Mouse (Mus musculus) hindbrain, embryonic 11.5 days (tissue): Measurements from ENCODE around the gene Pigs. TPM values are rescaled to one million over a fixed set of nuclear protein-coding genes. Genes with fewer than 3 reads are reported as not detected.

Experiments
- ATAC-seq: fragments of 200-750 bp; cut with Nextera tagmentation; 2 replicates; pipeline ENCODE4 v1.8.0; 2017; ENCODE audit warnings: mild to moderate bottlenecking, moderate TSS enrichment, moderate library complexity; ENCODE audit not compliant: low FRiP score
- DNase-seq: peaks from one replicate; pipeline ENCODE4 v3.0.0-alpha.2; 2015; ENCODE audit warnings: low spot score
- H3K27ac ChIP-seq: fragments of 300-500 bp; sonication (generic); 2 replicates; pipeline ENCODE4 v1.5.1; 2014; ENCODE audit warnings: mild to moderate bottlenecking, low read depth, low read length
- H3K27me3 ChIP-seq: fragments of 300-500 bp; sonication (generic); 2 replicates; pipeline ENCODE4 v1.6.1; 2014; ENCODE audit warnings: mild to moderate bottlenecking, low read length, moderate library complexity, mixed read lengths; ENCODE audit not compliant: control insufficient read depth, insufficient read depth
- H3K36me3 ChIP-seq: fragments of 300-500 bp; sonication (generic); 2 replicates; pipeline ENCODE4 v1.6.1; 2014; ENCODE audit warnings: mild to moderate bottlenecking, low read length, moderate library complexity, mixed read lengths; ENCODE audit not compliant: control insufficient read depth, insufficient read depth
- H3K4me1 ChIP-seq: fragments of 300-500 bp; sonication (generic); replicated peaks from 2 replicates; pipeline ENCODE4 v1.6.1; 2014; ENCODE audit warnings: low read length, mixed read lengths; ENCODE audit not compliant: control insufficient read depth, insufficient read depth
- H3K4me2 ChIP-seq: fragments of 300-500 bp; sonication (generic); replicated peaks from 2 replicates; pipeline ENCODE4 v1.6.1; 2014; ENCODE audit warnings: mild to moderate bottlenecking, low read depth, low read length
- H3K4me3 ChIP-seq: fragments of 300-500 bp; sonication (generic); 2 replicates; pipeline ENCODE4 v1.5.1; 2014; ENCODE audit warnings: low read depth, low read length
- H3K9ac ChIP-seq: fragments of 300-500 bp; sonication (generic); 2 replicates; pipeline ENCODE4 v1.6.1; 2014; ENCODE audit warnings: low read depth, low read length
- H3K9me3 ChIP-seq: fragments of 300-500 bp; sonication (generic); 2 replicates; pipeline ENCODE4 v1.6.1; 2016; ENCODE audit warnings: low read length; ENCODE audit not compliant: control insufficient read depth
- WGBS: fragments of 180-500 bp; shearing (Covaris S2); extraction: QIAGEN DNeasy Blood & Tissue Kit; methylation state at CpG from one replicate; pipeline ENCODE4 v1.1.7; 2014; 5-methylcytosine and 5-hydroxymethylcytosine counted together
- polyA plus RNA-seq: library from polyadenylated mRNA; unstranded; fragments of >200 nt; fragmentation: Nextera tagmentation; extraction: Ambion mirVana; gene quantifications from 2 replicates; pipeline ENCODE4 v1.2.1, GENCODE M21; 2014

Pigs gene
- polyA plus RNA-seq, 1 experiment from 2014 or later = 49.4 TPM

DNA sequence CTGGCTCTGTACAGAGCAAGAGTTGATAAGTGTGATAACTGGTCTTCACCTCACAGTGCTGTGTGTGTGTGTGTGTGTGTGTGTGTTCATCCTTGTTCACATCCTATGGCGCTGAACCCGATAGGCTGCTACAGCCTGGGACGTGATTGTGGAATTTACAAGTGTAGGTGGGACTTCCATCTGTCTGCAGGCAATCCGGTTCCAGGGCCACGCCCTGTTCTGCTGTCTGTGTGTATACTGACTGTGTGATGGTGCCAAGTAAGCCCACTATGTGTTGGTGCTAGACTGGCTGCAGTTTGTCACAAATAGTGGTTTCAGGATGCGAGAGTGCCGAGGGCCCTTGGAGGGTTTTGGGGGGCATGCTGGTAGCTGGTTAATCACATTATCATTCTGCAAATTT is 54.1 kb downstream of the Pigs start:
- Histone ChIP-seq H3K4me2 (no peak overlapping the region), H3K4me3 (no peak overlapping the region), H3K4me1 (no peaks in the 10 kb centered on the region), H3K9me3 (no peaks in the 10 kb centered on the region), H3K9ac (no peak overlapping the region), H3K27me3 (no peaks in the 10 kb centered on the region), H3K27ac (no peak overlapping the region), H3K36me3 (no peaks in the 10 kb centered on the region)
- no peak for ATAC-seq
- 87% methylated on average over 7 of the region's 7 CpGs for WGBS
- DNase-seq = no peak

DNA sequence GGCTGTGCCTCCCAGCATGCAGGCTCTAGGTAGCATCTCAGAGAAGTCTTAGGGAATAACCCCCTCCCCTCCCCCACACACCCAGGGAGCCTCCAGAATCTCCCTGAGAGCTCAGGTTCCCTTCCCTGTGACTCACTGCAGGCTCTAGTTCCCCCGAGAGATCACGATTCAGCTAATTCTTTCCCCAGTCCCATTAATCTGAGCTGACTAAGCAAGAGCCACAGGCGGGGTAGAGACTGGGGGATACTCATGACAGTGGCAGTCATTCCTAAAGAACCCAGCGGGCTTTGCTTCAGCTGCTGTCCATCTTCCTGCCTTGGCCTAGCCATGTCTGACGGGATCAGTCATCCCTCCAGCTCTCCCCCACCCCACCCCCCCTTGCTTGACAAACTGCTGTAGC is 54.5 kb downstream of the Pigs start:
- H3K4me2 ChIP-seq = no peak overlapping the region
- H3K4me3 ChIP-seq = no peak overlapping the region
- H3K27me3 ChIP-seq = no peaks in the 10 kb centered on the region
- ATAC-seq (no peak), DNase-seq (no peak)
- no peak overlapping the region for H3K9ac ChIP-seq
- H3K36me3 ChIP-seq = no peaks in the 10 kb centered on the region
- H3K9me3 ChIP-seq = no peaks in the 10 kb centered on the region
- no peak overlapping the region for H3K27ac ChIP-seq
- no peaks in the 10 kb centered on the region for H3K4me1 ChIP-seq
- 37% methylated on average over 5 of the region's 5 CpGs for WGBS

DNA sequence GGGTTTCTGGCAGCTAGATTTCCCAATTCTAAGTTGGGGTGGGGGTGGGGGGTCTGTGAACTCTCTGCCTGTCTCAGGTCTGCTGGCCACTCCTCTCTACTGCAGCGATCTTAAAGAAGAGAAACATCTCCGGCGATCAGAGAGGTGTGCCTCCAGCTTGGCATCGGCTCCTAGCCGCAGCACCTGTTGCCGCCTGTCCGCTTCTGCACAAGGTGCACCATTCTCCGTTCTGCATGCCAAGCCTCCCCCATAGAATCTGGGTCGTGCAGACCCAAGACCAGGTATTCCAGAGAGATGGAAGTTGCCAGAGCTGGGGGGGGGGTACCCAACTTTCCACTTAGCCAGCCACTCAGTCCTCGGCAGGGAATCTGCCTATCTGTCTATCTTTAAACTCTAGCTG is 57.6 kb downstream of the Pigs start:
- no peak overlapping the region for H3K9ac ChIP-seq
- 88% methylated on average over 10 of the region's 10 CpGs for WGBS
- ATAC-seq (no peak), DNase-seq (no peak)
- H3K4me2 ChIP-seq = no peak overlapping the region
- no peak overlapping the region for H3K4me3 ChIP-seq
- no peaks in the 10 kb centered on the region for H3K9me3 ChIP-seq
- H3K36me3 ChIP-seq = no peaks in the 10 kb centered on the region
- H3K27ac ChIP-seq = no peak overlapping the region
- H3K4me1 ChIP-seq = no peaks in the 10 kb centered on the region
- no peaks in the 10 kb centered on the region for H3K27me3 ChIP-seq

DNA sequence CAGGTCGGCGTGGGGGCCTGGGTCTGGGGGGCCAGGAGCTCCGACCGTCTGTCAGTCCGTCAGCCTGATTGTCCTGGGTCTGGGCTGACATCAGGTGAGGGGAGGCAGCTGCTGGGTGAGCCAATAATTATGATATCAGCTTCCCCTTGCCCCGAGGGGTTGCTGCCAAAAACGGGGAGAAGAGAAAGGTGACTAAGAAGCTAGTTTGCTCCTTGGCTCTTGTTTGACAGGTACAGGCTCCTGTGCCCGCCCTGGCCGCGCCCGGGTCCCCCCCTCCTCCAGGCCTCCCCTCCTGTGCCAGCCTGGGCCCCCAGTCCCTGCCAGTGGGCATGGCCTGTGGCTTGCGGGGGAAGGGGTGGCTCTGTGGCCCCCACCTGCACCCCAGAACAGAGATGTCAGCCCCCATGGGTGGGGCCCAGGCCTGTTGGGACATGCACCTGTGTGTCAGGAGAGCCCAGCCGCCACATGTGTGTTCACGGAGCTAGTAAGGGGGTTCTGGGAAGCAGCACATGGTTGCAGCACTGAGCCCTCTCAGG is 58.4 kb downstream of the Pigs start, which contains the start of gene Foxn1:
Foxn1 (minus strand) TSS at position 51 of the 536 bp plus-strand sequence.
- no peaks in the 10 kb centered on the region for H3K27me3 ChIP-seq
- H3K4me2 ChIP-seq = no peak within 1 kb of the TSS
- H3K27ac ChIP-seq = no peak within 1 kb of the TSS
- H3K4me3 ChIP-seq = no peak within 1 kb of the TSS
- H3K9ac ChIP-seq = no peak within 1 kb of the TSS
- no peaks in the 10 kb centered on the region for H3K4me1 ChIP-seq
- H3K36me3 ChIP-seq = no peaks in the 10 kb centered on the region
- WGBS = 86% methylated on average over 14 of the region's 14 CpGs
- H3K9me3 ChIP-seq = no peaks in the 10 kb centered on the region
- DNase-seq (no peak), ATAC-seq (no peak)

Other genes with a start within 250 kb of the Pigs start
- 31.9 and 37.2 TPM in 2 replicates for gene Eral1, start 248.0 kb upstream of the Pigs start, polyA plus RNA-seq
- 24.3 and 24.4 TPM in 2 replicates for gene Fam222b, start 233.8 kb upstream of the Pigs start, polyA plus RNA-seq
- gene Traf4, start 162.8 kb upstream of the Pigs start, polyA plus RNA-seq = 73.6 and 92.0 TPM in 2 replicates
- gene Nek8, start 151.7 kb upstream of the Pigs start, polyA plus RNA-seq = 5.2 and 7.0 TPM in 2 replicates
- 6.8 and 9.5 TPM in 2 replicates for gene Tlcd1, start 151.7 kb upstream of the Pigs start, polyA plus RNA-seq
- gene Rpl23a, start 144.8 kb upstream of the Pigs start, polyA plus RNA-seq = 1,168 and 1,191 TPM in 2 replicates
- gene Rab34, start 140.0 kb upstream of the Pigs start, polyA plus RNA-seq = 57.7 and 69.3 TPM in 2 replicates
- 1.0 and 1.2 TPM in 2 replicates for gene Proca1, start 135.0 kb upstream of the Pigs start, polyA plus RNA-seq
- gene Sdf2, start 82.7 kb upstream of the Pigs start, polyA plus RNA-seq = 60.6 and 60.8 TPM in 2 replicates
- gene Supt6, start 82.4 kb upstream of the Pigs start, polyA plus RNA-seq = 26.1 and 26.2 TPM in 2 replicates
- gene 2610507B11Rik, start 66.7 kb upstream of the Pigs start, polyA plus RNA-seq = 65.4 and 94.5 TPM in 2 replicates
- 0.11 and 0.20 TPM in 2 replicates for gene BC030499, start 37.6 kb upstream of the Pigs start, polyA plus RNA-seq
- gene Spag5, start 26.9 kb upstream of the Pigs start, polyA plus RNA-seq = 48.3 and 52.2 TPM in 2 replicates
- 2.7 and 3.3 TPM in 2 replicates for gene Aldoc, start 5.4 kb upstream of the Pigs start, polyA plus RNA-seq
- 66.2 and 73.1 TPM in 2 replicates for gene Unc119, start 15.1 kb downstream of the Pigs start, polyA plus RNA-seq
- gene Foxn1, start 58.1 kb downstream of the Pigs start, polyA plus RNA-seq = 0.05 TPM in 1 of 2 replicates, not detected in the other
- gene Slc13a2, start 93.8 kb downstream of the Pigs start, polyA plus RNA-seq = not detected in 2 replicates
- 14.5 and 15.9 TPM in 2 replicates for gene Slc46a1, start 137.3 kb downstream of the Pigs start, polyA plus RNA-seq
- 16.3 and 17.5 TPM in 2 replicates for gene Sarm1, start 169.3 kb downstream of the Pigs start, polyA plus RNA-seq
- gene Vtn, start 170.7 kb downstream of the Pigs start, polyA plus RNA-seq = 95.4 and 129 TPM in 2 replicates
- gene Sebox, start 175.0 kb downstream of the Pigs start, polyA plus RNA-seq = not detected in 2 replicates
- 91.3 and 95.8 TPM in 2 replicates for gene Tmem199, start 183.8 kb downstream of the Pigs start, polyA plus RNA-seq
- 131 and 144 TPM in 2 replicates for gene Poldip2, start 183.8 kb downstream of the Pigs start, polyA plus RNA-seq
- 63.3 and 66.5 TPM in 2 replicates for gene Tnfaip1, start 207.9 kb downstream of the Pigs start, polyA plus RNA-seq
- gene Ift20, start 207.9 kb downstream of the Pigs start, polyA plus RNA-seq = 107 and 111 TPM in 2 replicates
- gene Tmem97, start 222.4 kb downstream of the Pigs start, polyA plus RNA-seq = 72.0 and 73.8 TPM in 2 replicates